Mouse (Mus musculus) kidney, postnatal 25 days (tissue): ENCODE results near the gene Gm2244.
"Not testable (repeated sequence)": the region's sequence is repeated elsewhere in the genome, so short reads cannot be mapped to it uniquely, and the experiment has no call there.

Experiments used
- DNase-seq, 2 experiments: peaks; one replicate each; pipeline ENCODE4 v3.0.0; 2021; ENCODE audit warnings: mixed read lengths in 2 of 2

Gm2244 gene

GRCm38 (mm10) chr14:19549863-19550262 lies at the start of gene Gm2244:
Gm2244 (minus strand) TSS chr14:19549963.
- not testable (repeated sequence) for DNase-seq

GRCm38 (mm10) chr14:19584804-19585667 lies 35.3 kb upstream of the Gm2244 start, which contains the start of gene Gm2237:
Gm2237 (minus strand) TSS chr14:19585135.
- DNase-seq = peak; percentile 32 to 69
